Mouse (Mus musculus) thymus, adult 2 months (tissue): Measurements from ENCODE around the gene Adcyap1r1.

Source experiments
- CTCF ChIP-seq: fragments of 200-500 bp; IDR thresholded peaks from 2 replicates; pipeline ENCODE4 v1.5.1; 2012; ENCODE audit warnings: mild to moderate bottlenecking, control low read depth, low read length, moderate library complexity, borderline replicate concordance; ENCODE audit not compliant: control insufficient read depth, poor library complexity, insufficient read depth; ENCODE audit errors: extremely low read depth
- POLR2A ChIP-seq: fragments of 200-500 bp; IDR thresholded peaks from 2 replicates; pipeline ENCODE4 v1.6.1; 2012; ENCODE audit warnings: mild to moderate bottlenecking, low read length, control low read depth, moderate library complexity; ENCODE audit not compliant: control insufficient read depth, poor library complexity, insufficient read depth; ENCODE audit errors: extremely low read depth

DNA sequence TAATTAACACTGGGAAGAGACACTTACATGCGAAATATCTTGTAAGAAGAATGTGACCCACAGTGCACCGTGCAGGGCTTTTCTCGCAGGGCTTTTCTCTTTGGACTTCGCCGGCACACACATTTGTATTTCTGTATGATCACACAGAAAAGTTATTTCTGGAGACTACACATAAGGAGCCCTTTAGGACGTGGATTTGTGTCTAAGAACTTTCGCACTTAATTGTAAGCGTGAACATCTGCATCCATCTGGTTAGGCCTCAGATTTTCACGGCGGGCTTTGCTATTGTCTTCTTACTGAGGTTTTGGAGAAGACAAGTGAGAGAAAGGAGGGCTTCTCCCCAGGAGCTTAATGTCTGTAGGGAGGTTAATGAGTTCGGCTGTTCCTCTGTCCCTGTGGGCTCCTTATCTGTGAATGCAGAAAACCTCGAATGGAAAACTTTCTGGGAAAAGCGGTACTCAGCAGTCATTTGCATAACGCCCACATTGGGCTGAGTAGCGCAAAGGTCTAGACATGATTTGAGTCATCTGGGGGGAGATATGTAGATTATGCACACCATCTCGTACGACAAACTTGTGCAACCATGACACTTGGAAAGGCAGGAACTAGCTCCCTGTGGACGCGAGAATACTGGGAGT, 60.4 kb downstream of the Adcyap1r1 start:
- TF ChIP-seq CTCF (no peak), POLR2A (no peak)
